In the genomic region with DNA sequence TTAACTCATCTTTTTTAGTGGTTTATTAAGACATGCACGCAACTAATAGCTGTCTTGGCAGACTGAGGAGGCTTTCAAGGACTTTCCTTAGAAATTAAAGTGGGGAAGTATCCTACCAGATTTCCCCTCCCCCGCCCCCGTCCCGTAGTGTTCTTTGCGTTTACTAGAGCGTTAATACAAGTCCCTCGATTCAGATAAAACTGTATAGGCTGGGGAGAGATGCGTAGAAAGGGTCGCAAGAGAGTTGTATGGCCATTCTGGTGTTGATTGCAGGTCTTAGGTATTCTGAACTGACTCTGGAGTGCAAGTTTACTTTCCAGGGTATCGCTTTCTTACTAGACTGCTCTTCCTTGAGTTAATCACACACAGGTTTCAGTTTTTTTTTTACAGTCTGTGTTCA, we compare ENCODE assay signal across 11 mouse cellular contexts. TPM values are rescaled to one million over a fixed set of nuclear protein-coding genes. Genes with fewer than 3 reads are reported as not detected.
DNase-seq lines count a peak whose midpoint lies in the region; ATAC-seq lines count a peak whose summit lies in the region.
"Had no signal": no experiment of that assay in that cellular context is flagged by ENCODE, and none has a peak within 500 bp of the region (broad histone marks: within the 10 kb centered on the region; RNA-seq: fewer than 3 reads in every experiment).

No protein-coding gene starts in this region.

- ATAC-seq in heart, embryonic 12.5 days (ENCODE audit: insufficient number of reproducible peaks, low FRiP score): no peak
- no peak for ATAC-seq in CD4-positive, CD25-positive, alpha-beta regulatory T cell, adult 4 months

- peaks cover 36% of the 10 kb centered on the region for H3K36me3 ChIP-seq in heart, embryonic 12.5 days
- H3K36me3 ChIP-seq in hindbrain, embryonic 10.5 days: peaks cover 38% of the 10 kb centered on the region
- H3K36me3 ChIP-seq in macrophage (ENCODE audit: inconsistent target): peaks cover 35% of the 10 kb centered on the region

- peaks cover 40% of the 10 kb centered on the region for H3K79me2 ChIP-seq in macrophage (ENCODE audit: inconsistent target)

- 21% methylated on average over 10 of the region's 10 CpGs for WGBS in heart, embryonic 12.5 days
- WGBS in hindbrain, embryonic 10.5 days: 28% methylated on average over 10 of the region's 10 CpGs
- 29% methylated on average over 10 of the region's 10 CpGs for WGBS in macrophage (ENCODE audit: missing documents)

- H3K27me3 ChIP-seq in heart, embryonic 12.5 days (replicated peaks): no peaks in the 10 kb centered on the region
- no peaks in the 10 kb centered on the region for H3K27me3 ChIP-seq in hindbrain, embryonic 10.5 days (ENCODE audit: insufficient read depth, poor library complexity, severe bottlenecking)

- H3K9ac ChIP-seq in heart, embryonic 12.5 days: peak overlapping the region; percentile 97

- DNase-seq in heart, adult 18-20 months: no peak
- peak; percentile 12 for DNase-seq in MEL-GATA-1-ER (ENCODE audit: extremely low read depth, low read depth)
- DNase-seq in hindbrain, embryonic 10.5 days (ENCODE audit: low spot score): no peak
- DNase-seq in thymus, postnatal 4 days: no peak
- DNase-seq in embryo, embryonic 10.5 days (ENCODE audit: low spot score): no peak
- DNase-seq: cerebellum, adult 11-12 months; right cerebral cortex, postnatal 4 days had no signal

- H3K9me3 ChIP-seq in heart, embryonic 12.5 days (replicated peaks): no peaks in the 10 kb centered on the region
- H3K9me3 ChIP-seq in hindbrain, embryonic 10.5 days: no peaks in the 10 kb centered on the region

- H3K4me3 ChIP-seq in heart, embryonic 12.5 days: peak overlapping the region; percentile 76
- peak overlapping the region; percentile 96 for H3K4me3 ChIP-seq in hindbrain, embryonic 10.5 days
- H3K4me3 ChIP-seq in macrophage (ENCODE audit: inconsistent target): peak overlapping the region; percentile 79

- peak overlapping the region; percentile 85 for H3K4me2 ChIP-seq in heart, embryonic 12.5 days

- peaks cover 11% of the 10 kb centered on the region for H3K4me1 ChIP-seq in heart, embryonic 12.5 days (replicated peaks)
- H3K4me1 ChIP-seq in hindbrain, embryonic 10.5 days (replicated peaks): peaks cover 17% of the 10 kb centered on the region

- H3K27ac ChIP-seq in heart, embryonic 12.5 days (ENCODE audit: poor library complexity, severe bottlenecking): peak overlapping the region; percentile 98
- no peak overlapping the region for H3K27ac ChIP-seq in hindbrain, embryonic 10.5 days
- no peak overlapping the region for H3K27ac ChIP-seq in macrophage

RNA-seq across cellular contexts. Expression of a gene that starts 1.2 kb away (rescaled TPM):
- 0.34 TPM in 1 of 2 replicates, not detected in the other for polyA plus RNA-seq in heart, embryonic 12.5 days (2016; fragmentation: Nextera tagmentation; extraction: Ambion mirVana)
- total RNA-seq in heart, adult 18-20 months (2021): not detected
- polyA plus RNA-seq in hindbrain, embryonic 10.5 days (2016; fragmentation: Nextera tagmentation; extraction: Ambion mirVana): 0.30 TPM in 1 of 2 replicates, not detected in the other
- 1 to 10 TPM in 1 of 26 experiments, not detected in 25; 2.0 TPM for total RNA-seq in macrophage (2018; cell fraction: chromatin; rRNA removed)
- total RNA-seq in macrophage (2018; cell fraction: cytosol; rRNA removed): under 1 TPM in 3 of 26 experiments, not detected in 23; 0.39 to 0.42 (median 0.39) TPM
- total RNA-seq in macrophage (2018; cell fraction: nucleus; rRNA removed): 1 to 10 TPM in 2 of 26 experiments, not detected in 24; 1.3 to 1.8 TPM
- not detected in 3 replicates for polyA plus RNA-seq in macrophage (2018)
- polyA plus RNA-seq in CD4-positive, CD25-positive, alpha-beta regulatory T cell, adult 4 months (2017; shearing (Covaris generic)): not detected
- total RNA-seq: layer of hippocampus, postnatal 25 days had no signal

RNA-seq across cellular contexts. Expression of a gene that starts 1.5 kb away (rescaled TPM):
- 127 and 137 TPM in 2 replicates for polyA plus RNA-seq in heart, embryonic 12.5 days (2016; fragmentation: Nextera tagmentation; extraction: Ambion mirVana)
- total RNA-seq in heart, adult 18-20 months (2021): 10 to 100 TPM; 74.5 to 78.3 TPM
- 151 and 159 TPM in 2 replicates for polyA plus RNA-seq in hindbrain, embryonic 10.5 days (2016; fragmentation: Nextera tagmentation; extraction: Ambion mirVana)
- total RNA-seq in macrophage (2018; cell fraction: chromatin; rRNA removed): 100 to 1,000 TPM in 24 of 26 experiments, 10 to 100 TPM in 2; 67.1 to 259 (median 191) TPM
- 10 to 100 TPM; 53.4 to 82.1 (median 68.0) TPM for total RNA-seq in macrophage (2018; cell fraction: cytosol; rRNA removed)
- total RNA-seq in macrophage (2018; cell fraction: nucleus; rRNA removed): 100 to 1,000 TPM in 10 of 26 experiments, 10 to 100 TPM in 16; 61.8 to 127 (median 93.6) TPM
- 68.4 to 96.8 TPM (median 84.5 TPM) in 3 replicates for polyA plus RNA-seq in macrophage (2018)
- polyA plus RNA-seq in CD4-positive, CD25-positive, alpha-beta regulatory T cell, adult 4 months (2017; shearing (Covaris generic)): 10 to 100 TPM; 91.5 to 96.5 TPM

RNA-seq across cellular contexts. Expression of a gene that starts 9.3 kb away (rescaled TPM):
- polyA plus RNA-seq in heart, embryonic 12.5 days (2016; fragmentation: Nextera tagmentation; extraction: Ambion mirVana): 7.4 and 7.5 TPM in 2 replicates
- total RNA-seq in heart, adult 18-20 months (2021): 1 to 10 TPM in 1 of 2 experiments, under 1 TPM in 1; 0.82 to 1.4 TPM
- 3.9 and 6.7 TPM in 2 replicates for polyA plus RNA-seq in hindbrain, embryonic 10.5 days (2016; fragmentation: Nextera tagmentation; extraction: Ambion mirVana)
- total RNA-seq in macrophage (2018; cell fraction: chromatin; rRNA removed): 10 to 100 TPM in 24 of 26 experiments, 1 to 10 TPM in 2; 5.3 to 51.6 (median 23.7) TPM
- 1 to 10 TPM in 3 of 26 experiments, under 1 TPM in 12, not detected in 11; 0.22 to 1.6 (median 0.56) TPM for total RNA-seq in macrophage (2018; cell fraction: cytosol; rRNA removed)
- total RNA-seq in macrophage (2018; cell fraction: nucleus; rRNA removed): 10 to 100 TPM in 14 of 26 experiments, 1 to 10 TPM in 12; 5.4 to 23.5 (median 10.2) TPM
- 0.37 to 2.5 TPM (median 0.63 TPM) in 3 replicates for polyA plus RNA-seq in macrophage (2018)
- polyA plus RNA-seq in CD4-positive, CD25-positive, alpha-beta regulatory T cell, adult 4 months (2017; shearing (Covaris generic)): 10 to 100 TPM; 28.0 to 30.7 TPM

RNA-seq across cellular contexts. Expression of a gene that starts 21.7 kb away (rescaled TPM):
- polyA plus RNA-seq in heart, embryonic 12.5 days (2016; fragmentation: Nextera tagmentation; extraction: Ambion mirVana): 111 and 112 TPM in 2 replicates
- 10 to 100 TPM; 55.1 to 62.9 TPM for total RNA-seq in heart, adult 18-20 months (2021)
- polyA plus RNA-seq in hindbrain, embryonic 10.5 days (2016; fragmentation: Nextera tagmentation; extraction: Ambion mirVana): 172 and 197 TPM in 2 replicates
- total RNA-seq in macrophage (2018; cell fraction: chromatin; rRNA removed): 10 to 100 TPM; 10.3 to 60.7 (median 35.5) TPM
- 10 to 100 TPM; 35.0 to 61.8 (median 49.1) TPM for total RNA-seq in macrophage (2018; cell fraction: cytosol; rRNA removed)
- 10 to 100 TPM; 19.3 to 74.8 (median 34.5) TPM for total RNA-seq in macrophage (2018; cell fraction: nucleus; rRNA removed)
- 49.8 to 88.3 TPM (median 76.6 TPM) in 3 replicates for polyA plus RNA-seq in macrophage (2018)
- polyA plus RNA-seq in CD4-positive, CD25-positive, alpha-beta regulatory T cell, adult 4 months (2017; shearing (Covaris generic)): 10 to 100 TPM; 45.9 to 50.4 TPM

RNA-seq across cellular contexts. Expression of a gene that starts 40.1 kb away (rescaled TPM):
- 9.9 and 10.5 TPM in 2 replicates for polyA plus RNA-seq in heart, embryonic 12.5 days (2016; fragmentation: Nextera tagmentation; extraction: Ambion mirVana)
- 1 to 10 TPM; 7.6 to 8.5 TPM for total RNA-seq in heart, adult 18-20 months (2021)
- 12.7 and 15.0 TPM in 2 replicates for polyA plus RNA-seq in hindbrain, embryonic 10.5 days (2016; fragmentation: Nextera tagmentation; extraction: Ambion mirVana)
- total RNA-seq in macrophage (2018; cell fraction: chromatin; rRNA removed): 100 to 1,000 TPM in 14 of 26 experiments, 10 to 100 TPM in 12; 34.5 to 176 (median 108) TPM
- total RNA-seq in macrophage (2018; cell fraction: cytosol; rRNA removed): 10 to 100 TPM; 21.7 to 46.3 (median 33.1) TPM
- 100 to 1,000 TPM in 8 of 26 experiments, 10 to 100 TPM in 18; 54.2 to 160 (median 82.4) TPM for total RNA-seq in macrophage (2018; cell fraction: nucleus; rRNA removed)
- polyA plus RNA-seq in macrophage (2018): 20.3 to 33.4 TPM (median 25.0 TPM) in 3 replicates
- polyA plus RNA-seq in CD4-positive, CD25-positive, alpha-beta regulatory T cell, adult 4 months (2017; shearing (Covaris generic)): 1 to 10 TPM; 4.6 to 6.7 TPM
